Mouse (Mus musculus) ES-E14 (cell line): ENCODE measurements around the gene Pbx3. TPM values are rescaled to one million over a fixed set of nuclear protein-coding genes. Genes with fewer than 3 reads are reported as not detected.

Experiments
- DNase-seq: peaks from one replicate; pipeline ENCODE4 v3.0.0-alpha.2; 2013; ENCODE audit warnings: low read depth, low spot score
- H3K27ac ChIP-seq: 2 replicates; pipeline ENCODE4 v1.5.1; 2012; ENCODE audit warnings: low read depth, mild to moderate bottlenecking, low read length, moderate library complexity, mixed read lengths; ENCODE audit not compliant: poor library complexity, insufficient read depth, severe bottlenecking
- H3K36me3 ChIP-seq: 2 replicates; pipeline ENCODE4 v1.6.1; 2012; ENCODE audit warnings: mild to moderate bottlenecking, low read length, moderate library complexity, mixed read lengths; ENCODE audit not compliant: control insufficient read depth, poor library complexity, insufficient read depth, severe bottlenecking
- H3K4me1 ChIP-seq, 2 experiments: fragments of 150-350 bp in 1 of 2; sonication (generic) in 1 of 2; 2 replicates each; pipeline ENCODE4 v1.6.1; 2012; ENCODE audit warnings: low read length in 2 of 2, mild to moderate bottlenecking in 1 of 2, mixed read lengths in 1 of 2; ENCODE audit not compliant: control insufficient read depth in 2 of 2, insufficient read depth in 2 of 2, poor library complexity in 1 of 2
- H3K4me3 ChIP-seq, 2 experiments: fragments of 150-350 bp in 1 of 2; sonication (generic) in 1 of 2; 2 replicates each; pipeline ENCODE4 v1.5.1; 2012; ENCODE audit warnings: low read length in 2 of 2, low read depth in 1 of 2, mild to moderate bottlenecking in 1 of 2, mixed read lengths in 1 of 2; ENCODE audit not compliant: insufficient read depth in 1 of 2, poor library complexity in 1 of 2, severe bottlenecking in 1 of 2
- H3K9ac ChIP-seq: 2 replicates; pipeline ENCODE4 v1.6.1; 2012; ENCODE audit warnings: low read depth, mild to moderate bottlenecking, low read length, mixed read lengths; ENCODE audit not compliant: poor library complexity, insufficient read depth, severe bottlenecking
- H3K9me3 ChIP-seq: fragments of 150-350 bp; sonication (generic); 2 replicates; pipeline ENCODE4 v1.6.1; 2012; ENCODE audit warnings: low read depth, mild to moderate bottlenecking, low read length; ENCODE audit not compliant: control insufficient read depth, insufficient read depth
- CHD2 ChIP-seq: IDR thresholded peaks from 2 replicates; pipeline ENCODE4 v1.6.1; 2014; ENCODE audit warnings: mild to moderate bottlenecking, low read depth, low read length, inconsistent platforms
- HCFC1 ChIP-seq: IDR thresholded peaks from 2 replicates; pipeline ENCODE4 v1.6.1; 2012; ENCODE audit warnings: low read length, inconsistent platforms, borderline replicate concordance; ENCODE audit not compliant: insufficient read depth
- MAFK ChIP-seq: IDR thresholded peaks from 2 replicates; pipeline ENCODE4 v1.6.1; 2014; ENCODE audit warnings: mild to moderate bottlenecking, low read depth, low read length, inconsistent platforms; ENCODE audit not compliant: insufficient read depth
- ZC3H11A ChIP-seq: IDR thresholded peaks from 2 replicates; pipeline ENCODE4 v1.6.1; 2012; ENCODE audit warnings: low read depth, mild to moderate bottlenecking, inconsistent platforms, low read length, borderline replicate concordance
- ZNF384 ChIP-seq: IDR thresholded peaks from 2 replicates; pipeline ENCODE4 v1.6.1; 2012; ENCODE audit warnings: low read depth, low read length, inconsistent platforms
- in situ Hi-C, 2 experiments: fragments of 600-800 bp; cut with MboI; formaldehyde crosslinking; loops; one replicate each; pipeline ENCODE4 v1.15.1; 2025; ENCODE audit warnings: low sequenced_read_pairs in 2 of 2, inconsistent platforms in 1 of 2; ENCODE audit not compliant: unreplicated experiment in 2 of 2
- total RNA-seq: library from RNA; depleted of rRNA; stranded (reverse); fragments of 300-350 nt; gene quantifications from 2 replicates; pipeline ENCODE4 v1.2.3, GENCODE M21; 2012; rRNA removed

Pbx3 gene
- total RNA-seq, 1 experiment: 6.6 TPM

- Histone ChIP-seq H3K36me3 (no peaks in the 10 kb centered on the region), H3K9ac (no peak overlapping the region), H3K27ac (no peak overlapping the region), H3K4me3 (no peak overlapping the region), H3K9me3 (no peaks in the 10 kb centered on the region), H3K4me1 (no peaks in the 10 kb centered on the region)
- no peak for DNase-seq
- in situ Hi-C loops: no loop called here
- TF ChIP-seq ZNF384 (no peak), CHD2 (no peak), HCFC1 (no peak), ZC3H11A (no peak), MAFK (no peak)
Observed at GRCm38 (mm10) chr2:34135316-34135715, 237.6 kb downstream of the Pbx3 start.

DNA sequence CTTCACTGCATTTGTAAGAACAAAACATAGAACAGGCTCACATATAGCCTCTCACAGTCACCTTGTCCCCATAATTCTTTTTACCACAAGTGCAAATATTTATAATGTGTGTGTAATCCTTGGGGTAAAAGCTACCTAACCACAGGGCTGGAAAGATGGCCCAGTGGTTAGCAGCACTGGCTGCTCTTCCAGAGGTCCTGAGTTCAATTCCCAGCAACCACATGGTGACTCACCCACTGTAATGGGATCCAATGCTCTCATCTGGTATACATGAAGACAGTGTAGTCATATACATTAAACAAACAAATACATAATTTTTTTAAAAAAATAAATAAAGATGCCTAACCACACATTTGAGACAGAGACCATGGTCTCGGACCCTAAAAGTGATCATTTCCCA is 240.2 kb downstream of the Pbx3 start:
- Histone ChIP-seq H3K36me3 (no peaks in the 10 kb centered on the region), H3K9ac (no peak overlapping the region), H3K4me1 (no peaks in the 10 kb centered on the region), H3K9me3 (no peaks in the 10 kb centered on the region), H3K27ac (no peak overlapping the region), H3K4me3 (no peak overlapping the region)
- in situ Hi-C loops: no loop called here
- TF ChIP-seq ZC3H11A: no peak
- TF ChIP-seq HCFC1: no peak
- TF ChIP-seq CHD2: no peak
- TF ChIP-seq MAFK: no peak
- no peak for DNase-seq

- in situ Hi-C loops: no loop called here
- no peak for DNase-seq
- Histone ChIP-seq H3K9ac (no peak overlapping the region), H3K36me3 (no peaks in the 10 kb centered on the region), H3K9me3 (no peaks in the 10 kb centered on the region), H3K27ac (no peak overlapping the region), H3K4me3 (no peak overlapping the region), H3K4me1 (no peaks in the 10 kb centered on the region)
- TF ChIP-seq HCFC1 (no peak), ZC3H11A (no peak), MAFK (no peak), CHD2 (no peak), ZNF384 (no peak)
Observed at GRCm38 (mm10) chr2:34129674-34130267, 243.2 kb downstream of the Pbx3 start.

DNA sequence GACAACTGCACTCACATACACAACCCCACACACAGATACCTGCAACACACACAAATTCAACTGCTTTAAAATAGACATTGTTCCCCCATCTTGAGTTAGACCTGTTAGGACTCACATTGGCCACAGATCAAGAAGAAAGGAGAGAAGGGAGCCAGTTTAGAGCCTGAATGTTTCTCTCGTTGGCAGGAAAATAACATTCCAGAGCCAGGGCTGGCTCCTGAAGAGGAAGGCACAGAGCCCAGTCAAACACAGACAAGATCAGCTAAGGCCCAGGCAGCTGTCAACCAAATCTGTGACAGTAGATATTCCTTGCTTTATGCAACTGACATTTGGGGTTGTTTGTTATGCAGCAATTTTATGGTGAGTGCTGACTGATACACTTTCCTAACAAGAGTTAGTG is 245.1 kb downstream of the Pbx3 start:
- no peak overlapping the region for H3K27ac ChIP-seq
- in situ Hi-C loops: no loop called here
- no peaks in the 10 kb centered on the region for H3K4me1 ChIP-seq
- H3K36me3 ChIP-seq: no peaks in the 10 kb centered on the region
- DNase-seq: no peak
- no peak overlapping the region for H3K9ac ChIP-seq
- TF ChIP-seq CHD2: no peak
- H3K4me3 ChIP-seq: no peak overlapping the region
- H3K9me3 ChIP-seq: no peaks in the 10 kb centered on the region

GRCm38 (mm10) chr2:34123896-34124295 is 249.0 kb downstream of the Pbx3 start:
- Histone ChIP-seq H3K4me3 (no peak overlapping the region), H3K4me1 (no peaks in the 10 kb centered on the region), H3K36me3 (no peaks in the 10 kb centered on the region), H3K9me3 (no peaks in the 10 kb centered on the region), H3K9ac (no peak overlapping the region), H3K27ac (no peak overlapping the region)
- no peak for TF ChIP-seq ZC3H11A
- no peak for TF ChIP-seq MAFK
- no peak for TF ChIP-seq CHD2
- TF ChIP-seq ZNF384: no peak
- in situ Hi-C loops: no loop called here
- no peak for DNase-seq

Other genes with a start within 250 kb of the Pbx3 start
- 41.5 and 47.3 TPM in 2 replicates for gene Mapkap1, start 33.6 kb upstream of the Pbx3 start, total RNA-seq